Mouse (Mus musculus) lung, embryonic 14.5 days (tissue): ENCODE measurements at regions not wholly inside any gene's neighbourhood (a gene's known extent, or its start where the extent isn't known, plus 50 kb on each side); places are given as distances from the start of the nearest gene placed in this dataset.

Experiments
- ATAC-seq: fragments of 200-750 bp; cut with Nextera tagmentation; 2 replicates; pipeline ENCODE4 v1.8.0; 2017; ENCODE audit warnings: mild to moderate bottlenecking, moderate TSS enrichment, moderate library complexity; ENCODE audit not compliant: insufficient read depth
- DNase-seq: peaks from one replicate; pipeline ENCODE4 v3.0.0-alpha.2; 2015
- H3K27ac ChIP-seq: fragments of 300-500 bp; sonication (generic); 2 replicates; pipeline ENCODE4 v1.5.1; 2014; ENCODE audit warnings: low read depth, mild to moderate bottlenecking, moderate library complexity
- H3K27me3 ChIP-seq: fragments of 300-500 bp; sonication (generic); 2 replicates; pipeline ENCODE4 v1.6.1; 2014; ENCODE audit warnings: low read length, control low read depth; ENCODE audit not compliant: insufficient read depth
- H3K36me3 ChIP-seq: fragments of 300-500 bp; sonication (generic); 2 replicates; pipeline ENCODE4 v1.6.1; 2014; ENCODE audit warnings: control low read depth; ENCODE audit not compliant: insufficient read depth
- H3K4me1 ChIP-seq: fragments of 300-500 bp; sonication (generic); 2 replicates; pipeline ENCODE4 v1.6.1; 2014; ENCODE audit warnings: antibody characterized with exemption, control low read depth; ENCODE audit not compliant: insufficient read depth
- H3K4me2 ChIP-seq: fragments of 300-500 bp; sonication (generic); 2 replicates; pipeline ENCODE4 v1.6.1; 2014; ENCODE audit warnings: mild to moderate bottlenecking
- H3K4me3 ChIP-seq: fragments of 300-500 bp; sonication (generic); 2 replicates; pipeline ENCODE4 v1.5.1; 2014; ENCODE audit warnings: low read depth, low read length
- H3K9ac ChIP-seq: fragments of 300-500 bp; sonication (generic); 2 replicates; pipeline ENCODE4 v1.6.1; 2014
- H3K9me3 ChIP-seq: fragments of 300-500 bp; sonication (generic); 2 replicates; pipeline ENCODE4 v1.6.1; 2016; ENCODE audit warnings: low read depth, low read length, control low read depth
- CTCF ChIP-seq: IDR thresholded peaks from 2 replicates; pipeline ENCODE4 v1.5.1; 2016; ENCODE audit warnings: antibody characterized with exemption, low read depth
- WGBS: fragments of 180-500 bp; shearing (Covaris S2); extraction: QIAGEN DNeasy Blood & Tissue Kit; methylation state at CpG from one replicate; pipeline ENCODE4 v1.1.7; 2014; 5-methylcytosine and 5-hydroxymethylcytosine counted together

DNA sequence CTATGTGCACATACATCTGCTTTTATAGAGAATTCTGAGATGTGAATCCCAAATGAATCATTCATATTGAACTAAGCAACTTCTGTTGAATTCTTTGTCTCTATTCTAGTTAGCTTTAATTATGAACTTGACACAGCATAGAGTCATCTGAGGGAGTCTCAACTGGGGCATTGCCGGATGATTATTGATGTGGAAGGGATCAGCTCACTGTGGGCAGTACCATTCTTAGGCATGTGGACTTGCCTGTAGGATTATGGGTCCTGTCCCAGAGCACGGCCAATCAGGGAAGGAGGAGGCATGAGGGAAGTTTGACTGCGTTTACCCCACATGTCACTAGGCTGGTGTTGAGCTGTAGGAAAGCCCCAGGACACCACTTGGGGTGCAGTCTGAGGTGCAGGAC, 493.9 kb upstream of the A830018L16Rik start:
- DNase-seq = no peak

DNA sequence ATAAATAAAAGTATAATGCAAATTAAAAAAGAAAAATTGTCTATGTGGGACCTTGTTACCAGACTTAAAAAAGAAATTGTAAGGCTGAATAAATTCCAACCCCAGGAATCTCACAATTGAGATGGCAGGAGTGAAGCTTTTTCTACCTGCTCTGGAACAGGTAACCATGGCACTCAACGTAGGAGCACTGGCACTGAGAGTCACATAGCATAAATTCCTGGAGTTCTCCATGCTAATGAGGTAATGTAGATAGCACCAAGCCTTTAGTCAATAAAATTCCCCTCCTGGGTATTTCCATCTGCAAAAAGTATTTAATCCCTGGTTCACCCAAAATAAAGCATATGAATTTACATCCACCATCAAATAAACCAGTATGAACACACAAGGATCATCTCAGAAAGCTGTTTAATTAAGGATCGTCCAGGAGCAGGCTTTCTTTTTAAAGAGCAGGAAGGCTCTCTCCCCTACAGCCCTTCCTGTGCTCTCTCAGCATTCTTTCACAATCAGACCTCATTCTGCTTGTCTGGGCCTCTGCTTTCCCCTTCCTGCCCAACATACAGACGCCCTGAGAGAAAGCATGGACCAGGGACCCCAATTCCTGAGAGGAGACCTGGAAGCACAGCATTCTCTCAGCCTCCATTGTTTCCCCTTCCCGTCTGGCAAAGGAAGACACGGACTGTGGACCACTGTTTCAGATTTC, 481.4 kb upstream of the A830018L16Rik start:
- ATAC-seq (peak; percentile 75; the same call in 1 of the 2 replicates), DNase-seq (peak; percentile 14)
- no peaks in the 10 kb centered on the region for H3K27me3 ChIP-seq
- 33% methylated on average over 5 of the region's 5 CpGs for WGBS
- no peak overlapping the region for H3K4me3 ChIP-seq
- peak overlapping the region; percentile 62 for H3K27ac ChIP-seq
- H3K36me3 ChIP-seq = no peaks in the 10 kb centered on the region
- H3K4me1 ChIP-seq = no peaks in the 10 kb centered on the region
- H3K9ac ChIP-seq = no peak overlapping the region
- TF ChIP-seq CTCF = no peak
- no peak overlapping the region for H3K4me2 ChIP-seq
- H3K9me3 ChIP-seq = no peaks in the 10 kb centered on the region

More for the DNA sequence above, 493.9 kb upstream of the A830018L16Rik start:
- Histone ChIP-seq H3K27me3 (no peaks in the 10 kb centered on the region), H3K27ac (no peak overlapping the region), H3K36me3 (no peaks in the 10 kb centered on the region), H3K4me1 (no peaks in the 10 kb centered on the region), H3K4me2 (no peak overlapping the region), H3K9me3 (no peaks in the 10 kb centered on the region), H3K9ac (no peak overlapping the region), H3K4me3 (no peak overlapping the region)
- no peak for TF ChIP-seq CTCF
- no peak for ATAC-seq
- 88% methylated on average over 3 of the region's 3 CpGs for WGBS

GRCm38 (mm10) chr1:10933206-10933605, 480.7 kb upstream of the A830018L16Rik start:
- no peak for TF ChIP-seq CTCF
- Histone ChIP-seq H3K27me3 (no peaks in the 10 kb centered on the region), H3K9ac (no peak overlapping the region), H3K36me3 (no peaks in the 10 kb centered on the region), H3K27ac (peak overlapping the region; percentile 62), H3K4me2 (no peak overlapping the region), H3K4me1 (no peaks in the 10 kb centered on the region), H3K9me3 (no peaks in the 10 kb centered on the region), H3K4me3 (no peak overlapping the region)
- ATAC-seq (peak; percentile 44; the same call in 1 of the 2 replicates), DNase-seq (no peak)

DNA sequence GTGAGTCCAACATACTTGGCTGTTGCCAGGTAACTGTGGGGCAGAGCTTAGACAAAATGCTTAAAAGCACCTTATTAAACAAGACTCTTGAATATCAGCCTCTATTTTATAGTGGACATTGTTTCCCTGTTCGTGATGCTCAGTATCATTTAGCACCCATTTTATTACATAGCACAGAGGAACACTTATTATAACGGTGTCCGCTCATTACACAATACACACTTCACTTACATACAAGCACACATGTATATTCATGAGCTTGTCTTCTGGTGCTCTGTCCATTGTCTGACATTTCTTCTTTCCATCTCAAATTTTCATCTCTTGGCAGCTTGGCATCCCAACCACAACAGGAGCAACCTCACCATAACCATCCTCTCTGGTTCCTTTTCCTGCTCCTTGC, 475.5 kb upstream of the A830018L16Rik start:
- H3K4me1 ChIP-seq = no peaks in the 10 kb centered on the region
- DNase-seq = no peak
- no peak overlapping the region for H3K4me3 ChIP-seq
- ATAC-seq = no peak
- H3K4me2 ChIP-seq = no peak overlapping the region
- WGBS = 76% methylated on average over 3 of the region's 3 CpGs
- no peaks in the 10 kb centered on the region for H3K9me3 ChIP-seq
- no peak overlapping the region for H3K27ac ChIP-seq
- no peak for TF ChIP-seq CTCF
- no peaks in the 10 kb centered on the region for H3K27me3 ChIP-seq
- H3K36me3 ChIP-seq = no peaks in the 10 kb centered on the region
- no peak overlapping the region for H3K9ac ChIP-seq

GRCm38 (mm10) chr1:10940326-10940725, 473.6 kb upstream of the A830018L16Rik start:
- Histone ChIP-seq H3K4me1 (no peaks in the 10 kb centered on the region), H3K4me3 (no peak overlapping the region), H3K9me3 (no peaks in the 10 kb centered on the region), H3K9ac (no peak overlapping the region), H3K4me2 (no peak overlapping the region), H3K27me3 (no peaks in the 10 kb centered on the region), H3K27ac (no peak overlapping the region), H3K36me3 (no peaks in the 10 kb centered on the region)
- 60% methylated on average over 3 of the region's 3 CpGs for WGBS
- no peak for DNase-seq
- no peak for TF ChIP-seq CTCF
- ATAC-seq = no peak

DNA sequence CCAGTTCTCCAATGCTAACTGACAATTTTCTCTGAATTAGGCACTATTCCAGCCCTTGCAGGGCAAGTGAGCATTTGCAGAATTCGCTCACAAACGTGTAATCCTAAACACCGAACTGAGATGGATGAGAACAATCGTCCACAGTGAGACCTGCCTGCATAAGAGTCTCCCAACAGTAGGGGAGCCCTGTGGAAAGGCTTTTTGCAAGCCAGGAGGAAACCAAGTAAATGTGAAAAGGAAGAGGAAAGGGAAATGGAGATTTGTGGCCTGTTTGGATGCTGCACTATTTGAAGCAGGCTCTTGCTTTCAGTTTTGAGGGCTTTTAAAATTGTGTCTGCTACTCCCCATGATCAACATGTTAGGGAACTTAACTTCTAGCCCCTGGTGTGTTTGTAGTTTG, 470.9 kb upstream of the A830018L16Rik start:
- ATAC-seq (no peak), DNase-seq (peak; percentile 31)
- Histone ChIP-seq H3K9me3 (no peaks in the 10 kb centered on the region), H3K4me3 (no peak overlapping the region), H3K36me3 (no peaks in the 10 kb centered on the region), H3K4me2 (no peak overlapping the region), H3K4me1 (no peaks in the 10 kb centered on the region), H3K27ac (no peak overlapping the region), H3K27me3 (no peaks in the 10 kb centered on the region), H3K9ac (no peak overlapping the region)
- peak; percentile 31; the same call in 1 of the 2 replicates for TF ChIP-seq CTCF
- WGBS = 27% methylated on average over 4 of the region's 4 CpGs
